Mouse (Mus musculus) thymus, postnatal 4 days (tissue): ENCODE data around the gene Stpg4.

Experiments used
- DNase-seq: peaks from one replicate; pipeline ENCODE4 v3.0.0; 2021

The Stpg4 gene

GRCm38 (mm10) chr17:87349069-87349468 is 78.5 kb downstream of the Stpg4 start:
- no peak for DNase-seq

GRCm38 (mm10) chr17:87348353-87348752 is 79.2 kb downstream of the Stpg4 start:
- DNase-seq = no peak

- DNase-seq = peak; percentile 51
Observed at GRCm38 (mm10) chr17:87345252-87345593, 82.3 kb downstream of the Stpg4 start.

- peak; percentile 69 for DNase-seq
Observed at GRCm38 (mm10) chr17:87344441-87345251, 82.9 kb downstream of the Stpg4 start.

GRCm38 (mm10) chr17:87343060-87343703 is 84.4 kb downstream of the Stpg4 start:
- no peak for DNase-seq
